Mouse (Mus musculus) spleen, adult 2 months (tissue): ENCODE data around the gene Cirbp.

Experiments
- CTCF ChIP-seq: fragments of 200-500 bp; IDR thresholded peaks from 2 replicates; pipeline ENCODE4 v1.5.1; 2011; ENCODE audit warnings: mild to moderate bottlenecking, inconsistent platforms; ENCODE audit not compliant: insufficient read depth, insufficient read length, insufficient replicate concordance; ENCODE audit errors: extremely low read depth
- POLR2A ChIP-seq: fragments of 200-500 bp; IDR thresholded peaks from 2 replicates; pipeline ENCODE4 v1.6.1; 2011; ENCODE audit warnings: low read depth, low read length, inconsistent platforms

- TF ChIP-seq CTCF = no peak
- no peak for TF ChIP-seq POLR2A
These were observed 28.2 kb downstream of the Cirbp start for GRCm38 (mm10) chr10:80193976-80194375.
